Mouse (Mus musculus) forebrain, embryonic 11.5 days (tissue): ENCODE measurements around the gene Dysf. TPM values are rescaled to one million over a fixed set of nuclear protein-coding genes. Genes with fewer than 3 reads are reported as not detected.

ENCODE experiments used
- polyA plus RNA-seq: library from polyadenylated mRNA; unstranded; fragments of >200 nt; fragmentation: Nextera tagmentation; extraction: Ambion mirVana; gene quantifications from 2 replicates; pipeline ENCODE4 v1.2.1, GENCODE M21; 2014

The Dysf gene
- polyA plus RNA-seq, 1 experiment from 2014 or later, result 3.4 TPM

Other genes with a start within 250 kb of the Dysf start
- 0.25 TPM in 1 of 2 replicates, not detected in the other for gene Ankrd53, start 245.9 kb upstream of the Dysf start, polyA plus RNA-seq
- gene Tex261, start 232.8 kb upstream of the Dysf start, polyA plus RNA-seq, result 61.1 and 68.0 TPM in 2 replicates
- gene Nagk, start 213.6 kb upstream of the Dysf start, polyA plus RNA-seq, result 36.0 and 37.4 TPM in 2 replicates
- 24.8 and 27.5 TPM in 2 replicates for gene Paip2b, start 176.8 kb upstream of the Dysf start, polyA plus RNA-seq
- 97.5 and 108 TPM in 2 replicates for gene Zfp638, start 141.5 kb upstream of the Dysf start, polyA plus RNA-seq